Mouse (Mus musculus): ENCODE measurements around the gene Adad2. TPM values are rescaled to one million over a fixed set of nuclear protein-coding genes. Genes with fewer than 3 reads are reported as not detected.

The Adad2 gene
- polyA plus RNA-seq, 1 experiment from 2014 or later: 0.17 TPM

DNA sequence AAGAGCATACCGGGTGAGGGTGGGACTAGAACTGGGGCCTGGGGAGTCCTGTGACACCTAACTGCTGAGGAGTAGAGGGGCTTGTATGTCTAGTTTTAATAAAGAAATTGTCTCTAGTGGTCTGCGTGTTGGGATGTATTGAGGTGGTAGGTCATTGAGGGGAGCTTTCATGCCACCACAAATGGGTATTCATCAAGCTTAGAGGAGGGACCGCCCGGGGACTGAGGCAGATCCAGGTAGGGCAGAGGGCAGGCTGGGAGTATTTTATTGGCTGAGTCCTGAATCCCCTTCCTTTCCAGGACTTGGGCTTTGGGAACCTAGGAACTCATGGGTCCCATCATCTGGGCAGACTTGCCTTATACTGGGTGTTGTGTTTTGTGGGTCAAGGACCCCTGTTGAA, 4.3 kb downstream of the Adad2 start:
- H3K4me3 ChIP-seq (ENCODE audit: low read depth, low read length): no peak overlapping the region
- no peak overlapping the region for H3K27ac ChIP-seq (replicated peaks; ENCODE audit: low read depth, low read length)
- H3K9ac ChIP-seq (replicated peaks; ENCODE audit: low read length): no peak overlapping the region
- DNase-seq (ENCODE audit: low spot score) (no peak), ATAC-seq (replicated peaks; ENCODE audit: insufficient number of reproducible peaks, low FRiP score, low TSS enrichment, low read depth) (no peak)
- no peaks in the 10 kb centered on the region for H3K27me3 ChIP-seq (ENCODE audit: control insufficient read depth, insufficient read depth, low read length)
- WGBS: 88% methylated on average over 4 of the region's 4 CpGs
- H3K36me3 ChIP-seq (replicated peaks; ENCODE audit: control insufficient read depth, insufficient read depth, low read depth, low read length): no peaks in the 10 kb centered on the region
- no peak overlapping the region for H3K4me2 ChIP-seq (ENCODE audit: low read depth, low read length)
- no peaks in the 10 kb centered on the region for H3K4me1 ChIP-seq (ENCODE audit: control insufficient read depth, insufficient read depth, low read length)
- H3K9me3 ChIP-seq (replicated peaks; ENCODE audit: control insufficient read depth, low read length): no peaks in the 10 kb centered on the region

GRCm38 (mm10) chr8:119617586-119617985, 5.0 kb downstream of the Adad2 start:
- ATAC-seq (replicated peaks; ENCODE audit: insufficient number of reproducible peaks, low FRiP score, low TSS enrichment, low read depth) (no peak), DNase-seq (ENCODE audit: low spot score) (no peak)
- no peaks in the 10 kb centered on the region for H3K9me3 ChIP-seq (replicated peaks; ENCODE audit: control insufficient read depth, low read length)
- H3K9ac ChIP-seq (replicated peaks; ENCODE audit: low read length): no peak overlapping the region
- no peak overlapping the region for H3K27ac ChIP-seq (replicated peaks; ENCODE audit: low read depth, low read length)
- 83% methylated on average over 5 of the region's 5 CpGs for WGBS
- no peak overlapping the region for H3K4me3 ChIP-seq (ENCODE audit: low read depth, low read length)
- no peaks in the 10 kb centered on the region for H3K36me3 ChIP-seq (replicated peaks; ENCODE audit: control insufficient read depth, insufficient read depth, low read depth, low read length)
- no peak overlapping the region for H3K4me2 ChIP-seq (ENCODE audit: low read depth, low read length)
- H3K4me1 ChIP-seq (ENCODE audit: control insufficient read depth, insufficient read depth, low read length): no peaks in the 10 kb centered on the region
- no peaks in the 10 kb centered on the region for H3K27me3 ChIP-seq (ENCODE audit: control insufficient read depth, insufficient read depth, low read length)

GRCm38 (mm10) chr8:119618887-119619286, 6.3 kb downstream of the Adad2 start:
- 66% methylated on average over 5 of the region's 5 CpGs for WGBS
- ATAC-seq (replicated peaks; ENCODE audit: insufficient number of reproducible peaks, low FRiP score, low TSS enrichment, low read depth): no peak
- Histone ChIP-seq H3K27me3 (ENCODE audit: control insufficient read depth, insufficient read depth, low read length) (no peaks in the 10 kb centered on the region), H3K9me3 (replicated peaks; ENCODE audit: control insufficient read depth, low read length) (no peaks in the 10 kb centered on the region), H3K4me3 (ENCODE audit: low read depth, low read length) (no peak overlapping the region), H3K4me1 (ENCODE audit: control insufficient read depth, insufficient read depth, low read length) (no peaks in the 10 kb centered on the region), H3K9ac (replicated peaks; ENCODE audit: low read length) (no peak overlapping the region), H3K36me3 (replicated peaks; ENCODE audit: control insufficient read depth, insufficient read depth, low read depth, low read length) (no peaks in the 10 kb centered on the region), H3K4me2 (ENCODE audit: low read depth, low read length) (no peak overlapping the region), H3K27ac (replicated peaks; ENCODE audit: low read depth, low read length) (no peak overlapping the region)
- no peak for DNase-seq (ENCODE audit: low spot score)

GRCm38 (mm10) chr8:119620116-119620840, 7.7 kb downstream of the Adad2 start:
- 68% methylated on average over 6 of the region's 6 CpGs for WGBS
- no peak for ATAC-seq (replicated peaks; ENCODE audit: insufficient number of reproducible peaks, low FRiP score, low TSS enrichment, low read depth)
- H3K9ac ChIP-seq (replicated peaks; ENCODE audit: low read length): no peak overlapping the region

GRCm38 (mm10) chr8:119620848-119621465, 8.4 kb downstream of the Adad2 start:
- no peak overlapping the region for H3K9ac ChIP-seq (replicated peaks; ENCODE audit: low read length)
- ATAC-seq (replicated peaks; ENCODE audit: insufficient number of reproducible peaks, low FRiP score, low TSS enrichment, low read depth) (no peak), DNase-seq (ENCODE audit: low spot score) (no peak)
- H3K27me3 ChIP-seq (ENCODE audit: control insufficient read depth, insufficient read depth, low read length): no peaks in the 10 kb centered on the region
- H3K4me2 ChIP-seq (ENCODE audit: low read depth, low read length): no peak overlapping the region
- H3K27ac ChIP-seq (replicated peaks; ENCODE audit: low read depth, low read length): no peak overlapping the region
- H3K4me1 ChIP-seq (ENCODE audit: control insufficient read depth, insufficient read depth, low read length): no peaks in the 10 kb centered on the region
- H3K4me3 ChIP-seq (ENCODE audit: low read depth, low read length): no peak overlapping the region
- WGBS: 87% methylated on average over 14 of the region's 14 CpGs
- no peaks in the 10 kb centered on the region for H3K36me3 ChIP-seq (replicated peaks; ENCODE audit: control insufficient read depth, insufficient read depth, low read depth, low read length)
- H3K9me3 ChIP-seq (replicated peaks; ENCODE audit: control insufficient read depth, low read length): no peaks in the 10 kb centered on the region

More at GRCm38 (mm10) chr8:119620116-119620840, 7.7 kb downstream of the Adad2 start:
- no peak for DNase-seq (ENCODE audit: low spot score)
- no peak overlapping the region for H3K4me3 ChIP-seq (ENCODE audit: low read depth, low read length)
- H3K4me1 ChIP-seq (ENCODE audit: control insufficient read depth, insufficient read depth, low read length): no peaks in the 10 kb centered on the region
- H3K9me3 ChIP-seq (replicated peaks; ENCODE audit: control insufficient read depth, low read length): no peaks in the 10 kb centered on the region
- H3K27me3 ChIP-seq (ENCODE audit: control insufficient read depth, insufficient read depth, low read length): no peaks in the 10 kb centered on the region
- no peak overlapping the region for H3K4me2 ChIP-seq (ENCODE audit: low read depth, low read length)
- H3K36me3 ChIP-seq (replicated peaks; ENCODE audit: control insufficient read depth, insufficient read depth, low read depth, low read length): no peaks in the 10 kb centered on the region
- no peak overlapping the region for H3K27ac ChIP-seq (replicated peaks; ENCODE audit: low read depth, low read length)

GRCm38 (mm10) chr8:119622555-119622954, 10.0 kb downstream of the Adad2 start:
- ATAC-seq (replicated peaks; ENCODE audit: insufficient number of reproducible peaks, low FRiP score, low TSS enrichment, low read depth) (no peak), DNase-seq (ENCODE audit: low spot score) (peak; percentile 47)
- H3K4me1 ChIP-seq (ENCODE audit: control insufficient read depth, insufficient read depth, low read length): no peaks in the 10 kb centered on the region
- no peaks in the 10 kb centered on the region for H3K36me3 ChIP-seq (replicated peaks; ENCODE audit: control insufficient read depth, insufficient read depth, low read depth, low read length)
- H3K27me3 ChIP-seq (ENCODE audit: control insufficient read depth, insufficient read depth, low read length): no peaks in the 10 kb centered on the region
- H3K9ac ChIP-seq (replicated peaks; ENCODE audit: low read length): no peak overlapping the region
- H3K9me3 ChIP-seq (replicated peaks; ENCODE audit: control insufficient read depth, low read length): no peaks in the 10 kb centered on the region
- 38% methylated on average over 4 of the region's 4 CpGs for WGBS
- H3K4me2 ChIP-seq (ENCODE audit: low read depth, low read length): no peak overlapping the region
- H3K27ac ChIP-seq (replicated peaks; ENCODE audit: low read depth, low read length): no peak overlapping the region
- no peak overlapping the region for H3K4me3 ChIP-seq (ENCODE audit: low read depth, low read length)

DNA sequence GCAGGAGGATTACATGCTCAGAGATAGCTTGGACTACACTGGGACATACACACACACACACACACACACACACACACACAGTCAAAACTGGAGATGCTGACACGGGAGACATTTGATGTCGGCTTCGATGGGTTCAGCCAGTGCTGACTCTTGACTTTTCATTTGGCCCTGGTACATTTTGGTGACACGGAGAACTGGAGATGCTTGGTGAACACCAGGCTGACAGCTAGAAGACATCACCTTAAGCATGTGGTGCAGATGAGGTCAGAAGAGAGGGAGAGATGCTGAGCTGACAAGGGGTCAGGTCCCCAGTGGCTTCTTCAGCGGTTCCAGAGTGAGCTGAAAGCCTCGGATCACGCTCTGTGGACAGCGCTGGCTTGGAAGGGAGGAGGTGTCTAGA, 10.5 kb downstream of the Adad2 start:
- Histone ChIP-seq H3K27ac (replicated peaks; ENCODE audit: low read depth, low read length) (no peak overlapping the region), H3K27me3 (ENCODE audit: control insufficient read depth, insufficient read depth, low read length) (no peaks in the 10 kb centered on the region), H3K9me3 (replicated peaks; ENCODE audit: control insufficient read depth, low read length) (no peaks in the 10 kb centered on the region), H3K4me1 (ENCODE audit: control insufficient read depth, insufficient read depth, low read length) (no peaks in the 10 kb centered on the region), H3K4me2 (ENCODE audit: low read depth, low read length) (no peak overlapping the region), H3K9ac (replicated peaks; ENCODE audit: low read length) (no peak overlapping the region), H3K36me3 (replicated peaks; ENCODE audit: control insufficient read depth, insufficient read depth, low read depth, low read length) (no peaks in the 10 kb centered on the region), H3K4me3 (ENCODE audit: low read depth, low read length) (no peak overlapping the region)
- DNase-seq (ENCODE audit: low spot score) (no peak), ATAC-seq (replicated peaks; ENCODE audit: insufficient number of reproducible peaks, low FRiP score, low TSS enrichment, low read depth) (no peak)
- WGBS: 76% methylated on average over 8 of the region's 8 CpGs

DNA sequence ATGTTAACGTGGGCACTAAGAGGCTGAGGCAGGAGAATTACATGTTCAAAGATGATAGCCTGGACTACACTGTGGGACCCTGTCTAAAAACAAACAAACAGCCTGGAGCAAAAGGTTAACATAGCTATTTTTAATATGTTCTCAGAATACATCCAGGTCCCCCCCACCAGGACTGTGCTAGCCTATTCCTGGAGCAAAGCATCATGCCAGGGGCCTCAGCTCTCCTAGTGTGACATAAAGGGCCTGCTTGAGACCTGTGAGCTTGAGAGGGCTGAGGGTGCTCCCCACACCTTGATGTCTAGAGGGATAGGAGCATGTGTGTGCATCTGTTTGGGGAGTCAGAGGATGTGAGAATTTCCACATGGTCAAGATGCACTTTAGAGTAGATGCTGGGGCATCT, 11.2 kb downstream of the Adad2 start:
- H3K9ac ChIP-seq (replicated peaks; ENCODE audit: low read length): no peak overlapping the region
- DNase-seq (ENCODE audit: low spot score) (no peak), ATAC-seq (replicated peaks; ENCODE audit: insufficient number of reproducible peaks, low FRiP score, low TSS enrichment, low read depth) (no peak)
- no peak overlapping the region for H3K27ac ChIP-seq (replicated peaks; ENCODE audit: low read depth, low read length)
- 82% methylated on average over 1 of the region's 1 CpGs for WGBS
- H3K36me3 ChIP-seq (replicated peaks; ENCODE audit: control insufficient read depth, insufficient read depth, low read depth, low read length): no peaks in the 10 kb centered on the region
- H3K4me3 ChIP-seq (ENCODE audit: low read depth, low read length): no peak overlapping the region
- H3K4me1 ChIP-seq (ENCODE audit: control insufficient read depth, insufficient read depth, low read length): no peaks in the 10 kb centered on the region
- H3K27me3 ChIP-seq (ENCODE audit: control insufficient read depth, insufficient read depth, low read length): no peaks in the 10 kb centered on the region
- H3K4me2 ChIP-seq (ENCODE audit: low read depth, low read length): no peak overlapping the region
- H3K9me3 ChIP-seq (replicated peaks; ENCODE audit: control insufficient read depth, low read length): no peaks in the 10 kb centered on the region

All from embryonic facial prominence, embryonic 11.5 days (tissue).